Mouse (Mus musculus) kidney, adult 9 months (tissue): ENCODE measurements around the gene Eloa.
"Not testable (repeated sequence)": the region's sequence is repeated elsewhere in the genome, so short reads cannot be mapped to it uniquely, and the experiment has no call there.

Experiments used
- DNase-seq: peaks from one replicate; pipeline ENCODE4 v3.0.0; 2022

Gene Eloa

DNA sequence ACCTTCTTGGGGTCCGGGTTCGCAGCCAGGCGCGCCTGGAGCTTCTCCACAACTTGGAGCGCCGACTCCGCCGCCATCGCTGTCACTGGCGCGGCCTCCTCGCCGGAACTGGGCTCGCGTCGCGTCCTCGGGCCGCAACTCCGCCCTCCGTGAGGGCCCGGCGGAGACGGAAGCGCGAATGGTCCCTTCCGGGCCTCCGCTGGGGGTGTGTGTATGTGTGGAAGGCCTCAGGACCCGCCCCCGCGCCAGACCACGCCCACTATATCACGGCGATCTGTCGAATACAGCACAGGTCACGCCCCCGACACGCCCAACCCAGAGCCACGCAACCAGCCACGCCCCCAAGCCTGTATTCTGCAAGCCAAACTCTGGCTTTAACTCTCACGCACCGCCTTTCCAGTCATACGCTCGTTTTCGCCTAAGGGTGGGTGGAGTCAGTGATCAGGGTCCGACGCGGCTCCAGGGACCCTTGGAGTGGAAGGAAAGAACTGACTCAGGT is at the start of gene Eloa:
Gene Eloa, minus strand, starts transcription at position 215 of the 499 bp plus-strand sequence.
- DNase-seq = peak; percentile 100

DNA sequence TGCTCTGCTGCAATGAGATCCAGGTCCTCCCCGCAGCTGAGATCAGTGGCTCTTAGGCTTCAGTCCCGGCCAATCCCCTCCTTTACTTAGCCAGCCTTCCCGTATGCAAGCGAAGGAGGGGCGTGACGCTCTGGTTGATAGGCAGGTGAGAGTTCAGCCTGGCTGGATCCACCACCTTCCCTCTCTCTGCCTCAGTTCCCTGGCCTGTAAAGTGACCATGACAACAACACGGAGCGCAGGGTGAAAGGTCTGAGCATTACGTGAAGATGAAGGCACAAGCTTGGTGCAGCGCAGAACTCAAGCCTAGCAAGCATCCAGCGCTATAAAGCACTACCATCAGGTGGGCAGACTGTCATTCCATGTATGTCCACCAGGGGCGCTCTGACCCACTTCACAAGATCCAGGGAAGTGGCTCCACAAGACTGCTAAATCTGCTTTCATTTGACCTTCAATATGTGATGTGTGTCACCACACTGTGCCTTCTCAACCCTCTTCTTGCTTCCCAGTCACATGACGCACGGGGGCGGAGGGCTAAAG is 49.7 kb upstream of the Eloa start:
- DNase-seq = peak; percentile 88

DNA sequence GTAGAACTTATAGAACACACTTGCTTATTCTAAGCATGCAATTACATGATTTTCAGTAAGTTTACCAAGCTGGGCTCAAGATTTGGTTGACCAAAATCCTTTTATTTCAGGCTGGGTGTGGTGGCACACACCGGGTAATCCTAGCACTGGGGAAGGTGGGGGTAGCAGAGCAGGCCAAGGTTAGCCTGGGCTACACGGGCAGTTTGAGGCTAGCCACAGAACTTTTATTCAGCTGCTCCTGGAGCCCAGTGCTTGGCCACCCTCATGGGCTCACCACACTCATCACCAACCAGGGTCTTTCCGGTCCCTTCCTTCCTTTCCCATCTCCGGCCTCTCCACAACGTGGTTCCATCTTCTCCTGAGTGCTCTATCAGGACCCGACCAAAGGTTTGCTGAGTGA is 49.0 kb upstream of the Eloa start:
- DNase-seq = no peak

DNA sequence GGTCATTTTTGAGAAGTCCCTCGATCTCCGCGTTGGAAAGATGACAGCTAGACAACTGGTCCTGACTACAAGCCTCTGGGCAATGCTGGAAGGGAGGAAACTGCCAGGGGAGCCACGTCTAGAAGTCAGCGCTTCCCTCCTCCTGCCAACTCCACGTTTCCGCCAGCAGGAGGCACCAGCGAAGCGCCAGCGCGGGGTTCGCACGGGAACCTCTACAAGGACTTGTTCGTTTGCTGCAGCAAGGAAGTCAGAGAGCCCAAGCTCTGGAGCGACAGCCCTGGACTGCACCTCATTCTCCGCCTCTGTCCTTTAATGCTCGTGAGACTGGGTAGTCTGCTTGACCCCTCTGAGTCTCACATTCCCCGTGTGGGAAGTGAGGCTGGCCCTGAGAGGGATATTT is 48.4 kb upstream of the Eloa start:
- peak; percentile 86 for DNase-seq

DNA sequence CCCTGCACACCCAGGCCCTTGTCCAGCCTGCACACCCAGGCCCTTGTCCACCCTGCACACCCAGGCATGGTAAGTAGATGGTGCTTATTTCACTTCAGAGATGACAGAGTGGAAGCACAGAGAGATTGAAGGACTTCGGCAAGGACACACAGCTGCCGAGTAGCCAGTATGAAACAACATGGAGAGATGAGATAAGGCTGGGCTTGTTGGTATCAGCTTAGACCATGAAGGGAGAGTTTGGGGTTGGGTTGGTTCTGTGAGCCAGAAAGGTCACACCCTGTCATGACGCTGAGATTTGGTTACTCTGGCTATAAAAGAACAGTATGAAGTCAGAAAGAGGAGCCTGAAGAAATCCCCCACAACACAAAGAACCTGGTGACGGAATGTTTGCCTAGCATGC is 47.8 kb upstream of the Eloa start:
- no peak for DNase-seq

DNA sequence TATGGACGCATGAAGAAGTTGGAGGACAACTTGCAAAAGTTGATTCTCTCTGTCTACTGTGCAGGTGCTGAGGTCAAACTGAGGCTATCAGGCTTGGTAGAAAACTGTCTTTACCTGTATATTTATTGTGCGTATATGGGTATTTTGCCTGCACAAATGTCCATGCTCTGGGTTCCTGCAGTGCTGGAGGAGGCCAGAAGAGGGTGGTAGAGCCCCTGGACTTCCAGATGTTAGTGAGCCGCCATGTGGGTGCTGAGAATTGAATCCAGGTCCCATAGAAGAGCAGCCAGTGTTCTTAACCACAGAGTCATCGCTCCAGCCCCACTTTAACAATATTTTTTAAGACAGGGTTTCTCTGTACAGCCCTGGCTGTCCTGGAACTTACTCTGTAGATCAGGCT is 41.6 kb upstream of the Eloa start:
- no peak for DNase-seq

DNA sequence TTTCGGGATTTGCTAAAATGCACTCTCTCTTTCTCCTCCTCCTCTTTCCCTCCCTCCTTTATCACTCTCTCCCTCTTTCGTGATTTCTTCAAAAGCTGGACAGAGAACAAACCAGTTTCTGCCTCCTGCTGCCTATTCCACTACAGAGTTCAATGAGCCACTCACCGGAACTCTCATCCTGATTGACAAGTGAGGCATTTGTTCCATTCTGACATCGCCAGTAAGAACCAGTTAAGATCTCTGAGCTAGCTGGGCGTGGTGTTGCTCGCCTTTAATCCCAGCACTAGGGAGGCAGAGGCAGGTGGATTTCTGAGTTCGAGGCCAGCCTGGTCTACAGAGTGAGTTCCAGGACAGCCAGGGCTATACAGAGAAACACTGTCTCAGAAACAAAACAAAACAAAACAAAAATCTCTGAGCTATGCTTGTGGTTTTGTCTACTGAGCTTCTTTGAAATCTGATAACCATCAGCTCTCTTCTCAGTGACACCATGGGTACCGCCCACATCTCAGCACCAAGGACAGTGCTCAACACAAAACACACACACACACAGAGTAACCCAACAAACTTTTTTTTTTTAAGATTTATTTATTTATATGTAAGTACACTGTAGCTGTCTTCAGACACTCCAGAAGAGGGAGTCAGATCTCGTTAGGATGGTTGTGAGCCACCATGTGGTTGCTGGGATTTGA is 38.4 kb upstream of the Eloa start:
- not testable (repeated sequence) for DNase-seq

DNA sequence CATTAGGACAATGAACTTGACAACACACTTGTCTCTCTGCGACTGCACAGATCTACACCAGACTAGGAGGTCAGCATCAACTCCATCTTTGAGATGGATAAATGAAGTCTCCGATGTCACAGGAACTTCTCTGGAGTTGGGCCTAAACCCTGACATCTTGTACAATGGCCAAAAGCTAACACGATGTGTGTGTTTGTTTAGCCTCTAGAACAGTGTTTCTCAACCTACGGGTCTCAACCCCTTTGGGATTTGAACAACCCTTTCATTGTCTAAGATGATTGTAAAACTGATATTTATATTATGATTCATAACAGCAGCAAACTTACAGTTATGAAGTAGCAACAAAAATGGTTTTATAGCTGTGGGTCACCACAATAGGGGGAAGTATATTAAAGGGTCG is 36.4 kb upstream of the Eloa start:
- DNase-seq = no peak

DNA sequence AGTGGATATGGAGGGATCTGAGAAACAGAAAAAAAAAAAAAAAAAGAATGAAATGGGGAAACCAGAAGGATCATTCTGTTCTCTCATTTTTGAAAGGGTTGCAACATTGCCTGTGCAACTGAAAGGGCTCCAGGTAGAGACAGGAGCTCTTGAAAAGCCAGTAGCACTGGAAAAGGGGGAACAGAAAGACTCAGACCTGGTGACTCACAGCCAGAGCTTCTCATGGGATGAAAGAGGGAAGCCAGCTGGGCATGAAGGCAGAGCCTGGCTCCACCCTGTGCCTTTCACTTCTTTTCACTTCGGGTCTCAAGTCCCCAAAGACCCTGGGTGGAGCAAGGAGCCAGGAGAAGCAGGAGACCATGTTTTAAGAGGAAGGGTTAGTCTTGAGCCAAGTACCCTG is 34.5 kb upstream of the Eloa start:
- no peak for DNase-seq

DNA sequence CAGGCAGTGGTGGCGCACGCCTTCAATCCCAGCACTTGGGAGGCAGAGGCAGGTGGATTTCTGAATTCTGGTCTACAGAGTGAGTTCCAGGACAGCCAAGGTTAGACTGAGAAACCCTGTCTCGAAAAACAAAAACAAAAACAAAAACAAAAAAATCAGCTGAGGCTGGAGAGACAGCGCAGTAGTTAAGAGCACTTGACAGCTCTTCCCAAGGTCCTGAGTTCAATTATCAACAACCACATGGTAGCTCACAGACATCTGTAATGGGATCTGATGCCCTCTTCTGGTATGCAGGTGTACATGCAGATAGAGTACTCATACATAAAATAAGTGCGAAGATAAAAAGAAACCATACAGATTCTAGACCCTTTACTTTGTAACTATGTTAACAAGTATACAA is 32.3 kb upstream of the Eloa start:
- no peak for DNase-seq

DNA sequence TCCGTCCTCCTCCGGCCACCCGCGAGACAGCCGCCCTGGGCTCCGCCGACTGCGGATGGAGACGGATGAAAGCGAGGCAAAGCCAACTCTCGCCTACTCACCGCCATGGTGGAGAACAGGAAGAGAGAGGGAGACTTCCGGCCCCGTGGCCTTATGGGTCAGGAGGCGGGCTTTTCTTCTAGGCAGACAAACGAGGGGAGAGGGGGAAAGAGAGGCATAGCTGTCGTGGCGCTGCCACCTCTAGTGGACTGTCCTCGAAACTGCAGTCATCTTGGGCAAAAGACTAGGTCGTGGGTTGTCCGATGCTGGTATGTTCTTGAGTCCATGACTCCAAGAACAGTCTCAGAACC is 31.7 kb upstream of the Eloa start, which contains the start of gene Rpl11:
Gene Rpl11, minus strand, starts transcription at position 182 of the 350 bp plus-strand sequence.
- peak; percentile 96 for DNase-seq

DNA sequence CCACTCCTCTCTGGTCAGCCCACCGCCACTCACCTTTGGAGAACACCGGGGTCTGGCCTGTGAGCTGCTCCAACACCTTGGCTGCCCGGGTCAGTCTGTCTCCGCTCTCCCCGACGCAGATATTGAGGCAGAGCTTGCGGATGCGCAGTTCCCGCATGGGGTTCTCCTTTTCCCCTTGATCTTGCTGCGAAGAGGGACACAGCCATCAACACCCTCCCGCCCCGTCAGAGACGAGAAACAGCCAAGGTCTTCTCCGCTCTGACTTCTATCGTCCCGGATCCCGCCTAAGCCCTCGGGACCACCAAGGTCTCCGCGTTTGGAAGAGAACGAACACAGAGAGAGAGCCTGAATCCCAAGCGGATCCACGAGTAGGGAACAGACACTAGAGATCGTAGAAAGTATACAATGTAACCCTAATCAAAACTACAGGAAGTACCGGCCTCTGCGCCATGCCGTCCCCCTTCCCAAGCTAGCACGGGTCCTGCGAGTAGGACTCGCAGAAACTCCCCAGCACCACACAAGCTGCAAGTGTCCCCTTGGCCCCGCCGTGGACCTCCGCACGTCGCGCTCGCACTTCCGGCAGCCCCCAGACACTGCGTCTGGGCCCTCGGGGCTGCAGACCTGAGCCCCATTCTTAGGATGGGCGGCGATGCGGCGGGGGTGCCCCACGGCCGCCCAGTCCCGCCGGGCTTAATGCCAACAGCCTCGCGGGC is 31.1 kb upstream of the Eloa start:
- no peak for DNase-seq

DNA sequence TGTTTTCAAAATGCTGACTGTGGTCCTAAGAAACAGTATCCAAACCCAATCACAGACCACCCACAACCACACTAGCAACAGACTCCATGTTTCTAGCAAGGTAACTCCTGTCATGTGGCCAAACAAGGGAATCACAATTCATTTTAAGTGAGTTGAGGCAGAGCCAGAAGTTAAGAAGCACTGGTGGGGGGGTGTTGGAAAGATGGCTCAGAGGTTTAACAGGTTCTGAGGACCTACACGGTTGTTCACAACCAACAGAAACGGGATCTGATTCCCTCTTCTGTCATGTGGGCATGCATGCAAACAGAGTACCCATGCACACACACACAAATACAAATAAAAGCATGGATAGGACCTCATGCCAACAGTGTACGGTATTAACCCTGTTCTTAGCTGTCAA is 30.5 kb upstream of the Eloa start:
- DNase-seq = no peak

DNA sequence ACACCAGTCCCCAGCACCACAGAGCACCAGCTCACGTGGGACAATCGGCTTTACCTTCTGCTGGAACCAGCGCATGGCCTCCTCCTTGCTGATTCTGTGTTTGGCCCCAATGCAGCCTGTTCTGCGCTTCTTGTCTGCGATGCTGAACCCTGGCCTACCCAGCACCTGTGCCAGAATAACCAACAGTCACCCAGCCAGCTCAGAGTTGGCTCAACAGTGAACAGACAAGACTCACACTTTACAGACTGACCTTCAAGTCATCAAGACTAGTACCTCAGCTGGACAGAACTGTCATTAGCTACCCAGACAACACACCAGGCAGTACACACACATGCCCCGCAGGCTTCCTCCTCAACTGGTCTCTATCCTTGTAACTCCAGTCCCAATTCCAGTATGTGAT is 28.7 kb upstream of the Eloa start:
- DNase-seq = no peak

DNA sequence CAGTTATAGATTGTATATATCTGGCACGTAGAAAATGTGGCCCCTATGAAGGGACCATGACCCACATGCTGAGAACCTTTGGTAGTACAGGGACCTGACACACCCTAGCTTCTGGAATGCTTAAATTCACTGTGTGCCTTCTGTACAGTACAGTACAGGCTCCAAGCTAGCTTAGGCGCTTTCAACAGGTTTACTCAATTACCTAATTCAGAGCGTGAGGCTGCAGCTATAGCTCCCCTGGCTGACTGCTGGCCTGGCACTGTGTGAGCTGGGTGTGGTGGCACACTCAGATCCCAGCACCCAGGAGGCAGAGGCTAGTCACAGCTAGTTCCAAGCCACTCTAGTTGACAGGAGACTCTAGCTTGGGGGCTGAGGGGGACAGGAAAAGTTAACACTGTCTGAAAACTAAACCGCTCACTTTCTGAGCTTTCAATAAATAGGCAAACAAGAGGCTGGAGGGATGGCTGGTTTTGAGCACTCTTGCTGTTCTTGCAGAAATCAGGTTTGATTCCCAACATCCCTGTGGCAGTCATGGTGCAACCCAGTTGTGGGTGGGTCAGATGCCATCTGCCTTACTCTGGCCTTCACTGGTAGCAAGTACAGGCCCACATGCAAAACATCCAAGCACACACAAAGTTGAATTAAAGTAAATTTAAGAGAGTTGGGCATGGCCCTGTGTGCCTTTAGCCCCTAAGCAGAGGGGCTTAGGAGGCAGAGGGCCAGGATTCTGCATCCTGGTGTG is 26.9 kb upstream of the Eloa start:
- DNase-seq = no peak

DNA sequence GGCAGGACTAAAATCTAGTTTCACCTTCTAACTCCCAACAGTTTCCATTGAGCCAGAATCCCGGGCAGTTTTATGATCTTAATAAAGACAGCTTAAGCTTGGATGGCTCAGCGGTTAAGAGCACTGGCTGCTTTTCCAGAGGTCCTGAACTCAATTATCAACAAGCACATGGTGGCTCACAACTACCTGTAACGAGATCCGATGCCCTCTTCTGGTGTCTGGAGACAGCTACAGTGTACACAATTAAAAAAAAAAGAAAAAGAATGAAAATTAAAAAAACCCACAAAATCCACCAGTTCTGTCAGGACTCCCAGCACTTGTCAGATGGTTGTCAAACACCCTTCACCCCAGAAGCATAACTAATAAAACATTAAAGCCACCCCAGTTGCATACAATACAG is 26.1 kb upstream of the Eloa start:
- DNase-seq = no peak

DNA sequence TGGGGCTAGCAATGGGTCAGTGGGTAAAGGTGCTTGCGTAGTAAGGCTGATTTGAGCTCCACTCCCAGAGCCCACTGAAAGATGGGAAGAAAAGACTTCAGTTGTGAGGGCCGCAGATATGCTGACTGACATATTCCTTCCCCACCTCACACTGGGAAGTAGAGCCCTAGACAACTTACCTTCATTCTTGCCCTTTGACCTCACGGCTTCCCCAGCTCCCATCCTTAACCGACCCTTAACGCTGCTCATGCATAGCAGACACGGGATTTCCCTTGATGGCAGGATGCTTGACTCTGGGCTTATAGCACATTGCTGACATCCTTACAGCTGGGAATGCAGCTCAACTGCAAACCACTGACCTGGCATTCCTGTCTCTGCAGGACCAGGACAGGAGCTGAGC is 25.3 kb upstream of the Eloa start:
- DNase-seq = no peak

DNA sequence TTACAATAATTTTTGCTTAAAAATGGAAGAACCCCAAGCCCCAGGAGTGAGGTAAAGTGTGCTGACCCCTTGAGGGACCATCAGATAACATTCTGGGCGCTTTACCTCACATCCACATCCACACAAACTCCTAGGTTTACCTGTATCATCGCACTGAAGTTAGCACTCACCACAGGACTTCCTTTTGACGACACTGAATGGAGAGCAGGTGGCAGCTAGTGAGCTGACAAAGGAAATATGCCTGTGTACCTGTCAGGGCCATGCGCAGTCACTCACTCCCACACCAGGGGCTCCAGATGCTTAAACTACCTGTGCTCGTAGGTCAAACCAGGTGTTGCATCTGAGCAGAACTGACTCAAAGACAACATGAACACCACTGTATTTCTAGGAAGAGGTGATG is 23.5 kb upstream of the Eloa start:
- no peak for DNase-seq

DNA sequence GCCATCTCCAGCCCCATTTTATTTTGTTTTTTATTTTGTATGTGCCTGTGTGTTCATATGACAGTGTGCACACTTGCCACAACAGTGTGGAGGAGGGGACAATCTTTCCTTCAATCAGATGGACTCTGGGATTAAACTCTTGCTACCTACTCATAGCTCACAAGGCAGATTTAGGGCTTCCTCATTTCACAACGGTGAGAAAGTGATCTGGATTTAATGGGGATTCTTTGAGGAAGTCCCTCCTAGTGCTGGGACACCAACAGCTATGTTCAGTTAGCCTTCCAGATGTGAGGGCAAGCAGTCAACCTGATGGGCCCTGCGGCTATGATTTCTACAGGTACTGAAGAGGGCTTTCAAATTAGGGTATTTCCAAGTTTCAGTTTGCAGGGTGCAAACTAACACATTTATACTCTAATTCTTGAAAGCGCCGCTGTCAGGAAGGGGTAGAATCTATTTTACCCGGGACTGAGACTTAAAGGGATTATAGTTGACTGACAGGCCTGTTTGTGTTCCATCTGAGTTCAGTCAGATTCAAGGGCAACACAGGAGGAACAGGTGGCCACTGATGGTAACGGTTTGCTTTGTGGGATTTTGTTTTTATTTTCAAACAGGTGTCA is 22.3 kb upstream of the Eloa start:
- DNase-seq = no peak

DNA sequence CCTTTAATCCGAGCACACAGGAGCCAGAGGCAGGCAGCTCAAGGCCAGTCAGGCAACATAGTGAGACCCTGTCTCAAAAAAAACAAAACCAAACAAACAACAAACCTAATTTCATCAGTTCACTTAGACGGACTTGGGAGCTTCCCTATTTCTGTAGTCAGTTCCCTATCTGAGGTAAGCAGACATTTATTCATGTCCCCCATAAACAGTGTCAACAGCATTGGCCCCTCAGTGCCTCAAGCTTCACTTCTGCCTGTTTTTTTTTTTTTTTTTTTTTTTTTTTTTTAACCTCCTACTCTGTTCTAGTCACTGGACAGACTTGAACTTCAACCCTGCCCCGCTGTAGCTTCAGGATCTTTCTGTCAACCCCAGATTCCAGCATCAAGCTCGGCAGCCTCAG is 13.5 kb upstream of the Eloa start:
- DNase-seq = no peak

DNA sequence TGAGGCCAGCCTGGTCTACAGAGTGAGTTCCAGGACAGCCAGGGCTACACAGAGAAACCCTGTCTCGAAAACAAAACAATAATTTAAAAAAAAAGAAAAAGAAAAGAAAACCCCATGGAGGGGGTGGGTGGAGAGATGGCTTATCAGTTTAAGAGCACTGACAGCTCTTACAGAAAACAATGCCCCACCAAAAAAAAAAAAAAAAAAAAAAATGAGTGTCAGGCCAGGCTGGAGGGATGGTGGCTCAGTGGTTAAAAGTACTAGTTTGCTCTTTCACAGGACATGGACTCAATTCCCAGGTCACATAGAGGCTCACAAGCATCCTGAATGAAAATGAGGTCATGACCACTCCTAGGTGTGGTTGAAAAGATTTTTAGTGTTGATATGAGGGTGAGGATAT is 11.7 kb upstream of the Eloa start:
- no peak for DNase-seq

DNA sequence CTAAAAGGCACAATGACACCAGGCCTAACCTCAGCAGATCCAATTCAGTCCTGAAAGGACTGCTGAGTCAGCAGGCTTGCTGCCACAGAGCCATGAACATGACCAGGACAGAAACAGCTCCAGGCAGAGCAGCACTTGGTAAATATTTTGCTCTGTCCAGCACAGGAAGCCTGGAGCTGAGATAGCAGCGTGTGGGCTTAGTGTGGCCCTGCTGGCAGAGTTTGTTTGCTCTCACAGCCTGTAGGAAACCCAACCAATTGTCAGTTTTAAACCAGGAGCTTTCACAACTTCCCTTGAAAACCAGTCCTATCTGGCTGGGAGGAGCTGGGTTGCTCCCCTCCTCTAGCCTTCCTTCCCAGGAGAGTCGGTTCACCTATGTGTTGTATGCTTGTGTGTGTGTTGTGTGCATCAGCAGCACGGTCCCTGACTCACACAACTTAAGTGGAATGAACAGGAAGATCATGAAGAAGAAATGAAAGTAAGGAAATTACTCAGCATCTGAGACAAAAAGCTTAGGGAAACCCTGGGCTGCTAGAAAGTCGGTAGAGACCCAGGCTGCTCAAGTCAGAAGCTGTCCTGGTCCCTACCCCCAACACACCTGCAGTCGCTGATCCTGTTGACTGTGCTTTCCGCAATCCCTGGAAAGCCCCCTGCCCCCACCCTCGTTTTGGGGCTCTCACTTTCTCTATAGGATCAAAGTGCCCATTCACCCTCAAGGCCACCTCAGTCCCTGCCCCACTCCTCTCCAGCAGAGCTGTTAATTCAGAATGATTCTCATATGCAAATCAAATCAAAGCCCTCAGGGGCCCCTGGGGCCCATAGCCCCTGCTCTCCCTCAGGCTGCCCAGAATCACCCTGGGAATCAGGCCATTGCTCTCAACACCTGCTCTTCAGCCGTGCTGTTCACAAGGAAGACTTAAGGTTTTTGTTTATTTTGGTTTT is 9.7 kb upstream of the Eloa start:
- peak; percentile 49 for DNase-seq
